Mouse (Mus musculus) myocyte (in vitro differentiated cells): ENCODE measurements around the gene Tnfrsf17. TPM values are rescaled to one million over a fixed set of nuclear protein-coding genes. Genes with fewer than 3 reads are reported as not detected.
"Not testable (repeated sequence)": the region's sequence is repeated elsewhere in the genome, so short reads cannot be mapped to it uniquely, and the experiment has no call there.

ENCODE experiments used
- H3K27me3 ChIP-seq: one replicate; pipeline ENCODE4 v1.6.1; 2011; ENCODE audit not compliant: control insufficient read depth, insufficient read depth, insufficient read length
- H3K36me3 ChIP-seq: one replicate; pipeline ENCODE4 v1.6.1; 2011; ENCODE audit not compliant: control insufficient read depth, insufficient read depth
- H3K4me2 ChIP-seq: one replicate; pipeline ENCODE4 v1.6.1; 2011; ENCODE audit warnings: low read depth, control low read depth
- H3K4me3 ChIP-seq: one replicate; pipeline ENCODE4 v1.5.1; 2011; ENCODE audit warnings: mild to moderate bottlenecking, control low read depth, moderate library complexity
- H3K79me2 ChIP-seq: one replicate; pipeline ENCODE4 v1.6.1; 2011; ENCODE audit not compliant: control insufficient read depth, insufficient read depth
- H3ac ChIP-seq: one replicate; pipeline ENCODE4 v1.6.1; 2011; ENCODE audit not compliant: control insufficient read depth, insufficient read length
- CEBPB ChIP-seq: IDR thresholded peaks from 2 replicates; pipeline ENCODE4 v1.6.1; 2011; ENCODE audit warnings: mild to moderate bottlenecking, moderate library complexity; ENCODE audit not compliant: poor library complexity, insufficient read depth, severe bottlenecking
- E2F4 ChIP-seq: IDR thresholded peaks from one replicate; pipeline ENCODE4 v1.6.1; 2011; ENCODE audit warnings: mild to moderate bottlenecking, control low read depth, moderate library complexity; ENCODE audit not compliant: insufficient read depth
- MAX ChIP-seq: IDR thresholded peaks from one replicate; pipeline ENCODE4 v1.6.1; 2011; ENCODE audit warnings: low read depth, mild to moderate bottlenecking, control low read depth
- MYOD1 ChIP-seq, 3 experiments: IDR thresholded peaks; one replicate each; pipeline ENCODE4 v1.6.1; 2011; ENCODE audit warnings: control low read depth in 2 of 3, low read depth in 2 of 3, mild to moderate bottlenecking in 2 of 3, moderate library complexity in 1 of 3; ENCODE audit not compliant: insufficient read length in 2 of 3, control insufficient read depth in 1 of 3
- MYOG ChIP-seq, 3 experiments: IDR thresholded peaks; one replicate each; pipeline ENCODE4 v1.6.1; 2011; ENCODE audit warnings: control low read depth in 2 of 3, low read depth in 2 of 3, mild to moderate bottlenecking in 2 of 3; ENCODE audit not compliant: insufficient read length in 2 of 3, control insufficient read depth in 1 of 3, insufficient read depth in 1 of 3
- POLR2A ChIP-seq: IDR thresholded peaks from one replicate; pipeline ENCODE4 v1.6.1; 2011; ENCODE audit warnings: low read depth, mild to moderate bottlenecking, control low read depth, moderate library complexity; ENCODE audit not compliant: insufficient read length
- POLR2AphosphoS2 ChIP-seq: IDR thresholded peaks from one replicate; pipeline ENCODE4 v1.6.1; 2011; ENCODE audit warnings: low read depth, control low read depth; ENCODE audit not compliant: insufficient read length
- REST ChIP-seq: IDR thresholded peaks from one replicate; pipeline ENCODE4 v1.6.1; 2011; ENCODE audit warnings: mild to moderate bottlenecking, control low read depth, moderate library complexity; ENCODE audit not compliant: insufficient read depth, insufficient read length
- SRF ChIP-seq: IDR thresholded peaks from one replicate; pipeline ENCODE4 v1.6.1; 2011; ENCODE audit warnings: low read depth; ENCODE audit not compliant: control insufficient read depth, insufficient read length
- TCF12 ChIP-seq: IDR thresholded peaks from one replicate; pipeline ENCODE4 v1.6.1; 2011; ENCODE audit warnings: mild to moderate bottlenecking, control low read depth; ENCODE audit not compliant: poor library complexity, insufficient read depth, severe bottlenecking
- TCF3 ChIP-seq: IDR thresholded peaks from one replicate; pipeline ENCODE4 v1.6.1; 2011; ENCODE audit warnings: low read depth, control low read depth; ENCODE audit not compliant: insufficient read length
- USF1 ChIP-seq: IDR thresholded peaks from one replicate; pipeline ENCODE4 v1.6.1; 2011; ENCODE audit warnings: low read depth, mild to moderate bottlenecking, control low read depth, moderate library complexity
- polyA plus RNA-seq: library from polyadenylated mRNA; unstranded; fragments of >200 nt; fragmentation: generic; extraction: Trizol; gene quantifications from one replicate; pipeline ENCODE4 v1.2.1, GENCODE M21; 2012; ENCODE audit warnings: missing spikeins

Gene Tnfrsf17
- polyA plus RNA-seq, 1 experiment = not detected

- no peaks in the 10 kb centered on the region for H3K79me2 ChIP-seq
- no peak overlapping the region for H3ac ChIP-seq
- TF ChIP-seq TCF3 = no peak
- TF ChIP-seq MYOD1 (IDR thresholded peaks at IDR 0.05; ENCODE audit: control insufficient read depth in 1 of 3, insufficient read length in 2 of 3, low read depth in 2 of 3) = no peak
- no peak for TF ChIP-seq USF1
- no peak for TF ChIP-seq POLR2A
- no peak for TF ChIP-seq POLR2AphosphoS2
- no peak for TF ChIP-seq MYOG (IDR thresholded peaks at IDR 0.05; ENCODE audit: control insufficient read depth in 1 of 3, insufficient read depth in 1 of 3, insufficient read length in 2 of 3, low read depth in 2 of 3)
- no peak for TF ChIP-seq REST
- no peak for TF ChIP-seq SRF
- no peak for TF ChIP-seq MAX
- TF ChIP-seq E2F4 = no peak
- no peak for TF ChIP-seq TCF12
- no peak for TF ChIP-seq CEBPB
- no peak overlapping the region for H3K4me2 ChIP-seq
- no peaks in the 10 kb centered on the region for H3K36me3 ChIP-seq
- no peak overlapping the region for H3K4me3 ChIP-seq
- no peaks in the 10 kb centered on the region for H3K27me3 ChIP-seq
These were observed 36.7 kb upstream of the Tnfrsf17 start for GRCm38 (mm10) chr16:11276888-11277287.

- Histone ChIP-seq H3K4me3 (no peak overlapping the region), H3K27me3 (no peaks in the 10 kb centered on the region), H3K79me2 (no peaks in the 10 kb centered on the region), H3K36me3 (no peaks in the 10 kb centered on the region), H3ac (no peak overlapping the region), H3K4me2 (no peak overlapping the region)
- TF ChIP-seq CEBPB (no peak), POLR2AphosphoS2 (no peak), REST (no peak), TCF3 (no peak), USF1 (no peak), E2F4 (no peak), SRF (no peak), MYOG (IDR thresholded peaks at IDR 0.05; ENCODE audit: control insufficient read depth in 1 of 3, insufficient read depth in 1 of 3, insufficient read length in 2 of 3, low read depth in 2 of 3) (no peak), MAX (no peak), POLR2A (no peak), TCF12 (no peak), MYOD1 (IDR thresholded peaks at IDR 0.05; ENCODE audit: control insufficient read depth in 1 of 3, insufficient read length in 2 of 3, low read depth in 2 of 3) (no peak)
These were observed 34.8 kb upstream of the Tnfrsf17 start for GRCm38 (mm10) chr16:11278778-11279177.

GRCm38 (mm10) chr16:11282655-11283232 is 30.9 kb upstream of the Tnfrsf17 start:
- Histone ChIP-seq H3K36me3 (no peaks in the 10 kb centered on the region), H3K4me2 (no peak overlapping the region), H3K79me2 (no peaks in the 10 kb centered on the region), H3ac (no peak overlapping the region), H3K4me3 (no peak overlapping the region), H3K27me3 (no peaks in the 10 kb centered on the region)
- TF ChIP-seq USF1 (no peak), E2F4 (no peak), MAX (no peak), MYOG (IDR thresholded peaks at IDR 0.05; ENCODE audit: control insufficient read depth in 1 of 3, insufficient read depth in 1 of 3, insufficient read length in 2 of 3, low read depth in 2 of 3) (no peak), MYOD1 (IDR thresholded peaks at IDR 0.05; ENCODE audit: control insufficient read depth in 1 of 3, insufficient read length in 2 of 3, low read depth in 2 of 3) (no peak), REST (no peak), POLR2A (no peak), POLR2AphosphoS2 (no peak), TCF12 (no peak), CEBPB (no peak), SRF (no peak), TCF3 (no peak)

- no peaks in the 10 kb centered on the region for H3K36me3 ChIP-seq
- H3K4me2 ChIP-seq = no peak overlapping the region
- H3K4me3 ChIP-seq = no peak overlapping the region
- H3K27me3 ChIP-seq = no peaks in the 10 kb centered on the region
- TF ChIP-seq TCF12 = no peak
- no peak for TF ChIP-seq SRF
- TF ChIP-seq POLR2AphosphoS2 = no peak
- TF ChIP-seq MYOD1 (IDR thresholded peaks at IDR 0.05; ENCODE audit: control insufficient read depth in 1 of 3, insufficient read length in 2 of 3, low read depth in 2 of 3) = no peak
- H3K79me2 ChIP-seq = no peaks in the 10 kb centered on the region
- H3ac ChIP-seq = no peak overlapping the region
These were observed 28.7 kb upstream of the Tnfrsf17 start for GRCm38 (mm10) chr16:11284881-11285280.

GRCm38 (mm10) chr16:11285949-11286348 is 27.7 kb upstream of the Tnfrsf17 start:
- peak overlapping the region; percentile 50 for H3K4me2 ChIP-seq
- H3ac ChIP-seq = no peak overlapping the region
- no peaks in the 10 kb centered on the region for H3K27me3 ChIP-seq
- TF ChIP-seq TCF3 (no peak), POLR2A (no peak), SRF (no peak), MYOD1 (IDR thresholded peaks at IDR 0.05; ENCODE audit: control insufficient read depth in 1 of 3, insufficient read length in 2 of 3, low read depth in 2 of 3) (no peak), POLR2AphosphoS2 (no peak), TCF12 (no peak), CEBPB (no peak), MAX (no peak), REST (no peak), E2F4 (no peak), MYOG (IDR thresholded peaks at IDR 0.05; ENCODE audit: control insufficient read depth in 1 of 3, insufficient read depth in 1 of 3, insufficient read length in 2 of 3, low read depth in 2 of 3) (no peak), USF1 (no peak)
- H3K4me3 ChIP-seq = no peak overlapping the region
- H3K79me2 ChIP-seq = no peaks in the 10 kb centered on the region
- no peaks in the 10 kb centered on the region for H3K36me3 ChIP-seq

GRCm38 (mm10) chr16:11288873-11289272 is 24.7 kb upstream of the Tnfrsf17 start:
- H3K79me2 ChIP-seq, H3ac ChIP-seq, H3K4me2 ChIP-seq, H3K36me3 ChIP-seq, H3K4me3 ChIP-seq, H3K27me3 ChIP-seq: not testable (repeated sequence)

- H3ac ChIP-seq, H3K36me3 ChIP-seq, H3K4me2 ChIP-seq, H3K4me3 ChIP-seq, H3K79me2 ChIP-seq, H3K27me3 ChIP-seq: not testable (repeated sequence)
These were observed 18.0 kb upstream of the Tnfrsf17 start for GRCm38 (mm10) chr16:11295583-11295982.

- not testable (repeated sequence) for H3K4me2 ChIP-seq, H3ac ChIP-seq, H3K79me2 ChIP-seq, H3K27me3 ChIP-seq, H3K36me3 ChIP-seq, H3K4me3 ChIP-seq
These were observed 15.9 kb upstream of the Tnfrsf17 start for GRCm38 (mm10) chr16:11297700-11298099.
